In genomic region chr10:74925324-74925723, GRCm38 (mm10) we compare ENCODE assay signal across 9 mouse cellular contexts. TPM values are rescaled to one million over a fixed set of nuclear protein-coding genes. Genes with fewer than 3 reads are reported as not detected.
DNase-seq lines count a peak whose midpoint lies in the region; ATAC-seq and TF ChIP-seq lines count a peak whose summit lies in the region.
"Had no signal": no experiment of that assay in that cellular context is flagged by ENCODE, and none has a peak within 500 bp of the region (broad histone marks: within the 10 kb centered on the region; RNA-seq: fewer than 3 reads in every experiment).

No protein-coding gene starts in this region.

- H3K27ac ChIP-seq in heart, adult 2 months: no peak overlapping the region
- H3K27ac ChIP-seq in limb, embryonic 14.5 days (replicated peaks; ENCODE audit: low read depth, low read length): no peak overlapping the region
- no peak overlapping the region for H3K27ac ChIP-seq in midbrain, embryonic 13.5 days
- no peak overlapping the region for H3K27ac ChIP-seq in testis, adult 2 months (ENCODE audit: control insufficient read depth, insufficient read depth, low read depth, low read length)

- no peak for TF ChIP-seq EP300 in heart, adult 2 months (IDR thresholded peaks at IDR 0.05; ENCODE audit: insufficient read depth, low read depth, low read length)

- TF ChIP-seq CTCF in heart, adult 2 months (IDR thresholded peaks at IDR 0.05): peak; percentile 52
- TF ChIP-seq CTCF in testis, adult 2 months (IDR thresholded peaks at IDR 0.05; ENCODE audit: control insufficient read depth, insufficient read depth, insufficient replicate concordance, low read depth, low read length): peak; percentile 91; the same call in 1 of the 2 replicates

- H3K4me2 ChIP-seq in limb, embryonic 14.5 days (replicated peaks; ENCODE audit: low read depth, low read length, severe bottlenecking): peak overlapping the region; percentile 39
- peak overlapping the region; percentile 52 for H3K4me2 ChIP-seq in midbrain, embryonic 13.5 days (replicated peaks)

- H3K9ac ChIP-seq in heart, adult 2 months (ENCODE audit: low read depth, low read length): no peak overlapping the region
- no peak overlapping the region for H3K9ac ChIP-seq in limb, embryonic 14.5 days (ENCODE audit: low read depth, low read length, severe bottlenecking)
- H3K9ac ChIP-seq in midbrain, embryonic 13.5 days (replicated peaks): peak overlapping the region; percentile 39; the same call in 1 of the 2 replicates

- DNase-seq in heart, adult 2 months: peak in 1 of 2 experiments; percentile 37
- no peak for DNase-seq in heart, postnatal 25 days (ENCODE audit: low spot score)
- DNase-seq in cerebellum, postnatal 25 days: peak; percentile 84 to 90
- DNase-seq in kidney, adult 9 months: peak; percentile 61
- peak; percentile 47 for DNase-seq in limb, embryonic 14.5 days (ENCODE audit: low spot score)

- TF ChIP-seq POLR2A in heart, adult 2 months (IDR thresholded peaks at IDR 0.05; ENCODE audit: insufficient read depth, low read depth, low read length): no peak
- TF ChIP-seq POLR2A in limb, embryonic 14.5 days (IDR thresholded peaks at IDR 0.05; ENCODE audit: borderline replicate concordance, extremely low read depth, insufficient read depth, insufficient read length): no peak
- TF ChIP-seq POLR2A in testis, adult 2 months (IDR thresholded peaks at IDR 0.05; ENCODE audit: control insufficient read depth, low read depth, low read length): no peak

- no peaks in the 10 kb centered on the region for H3K4me1 ChIP-seq in heart, adult 2 months (ENCODE audit: control insufficient read depth, insufficient read depth, low read length)
- H3K4me1 ChIP-seq in limb, embryonic 14.5 days (ENCODE audit: control insufficient read depth, insufficient read depth, low read length): no peaks in the 10 kb centered on the region
- H3K4me1 ChIP-seq in midbrain, embryonic 13.5 days (replicated peaks): peaks cover 7% of the 10 kb centered on the region; the same call in 1 of the 2 replicates
- H3K4me1 ChIP-seq in testis, adult 2 months (ENCODE audit: control insufficient read depth, insufficient read depth, low read length): no peaks in the 10 kb centered on the region; the same call in 1 of the 2 replicates

- 14% methylated on average over 21 of the region's 21 CpGs for WGBS in heart, adult 2 months
- WGBS in limb, embryonic 14.5 days: 15% methylated on average over 21 of the region's 21 CpGs
- 20% methylated on average over 21 of the region's 21 CpGs for whole genome bisulfite sequencing in midbrain, embryonic 13.5 days

- H3K27me3 ChIP-seq in heart, adult 2 months (ENCODE audit: control insufficient read depth, insufficient read depth, low read length): no peaks in the 10 kb centered on the region; the same call in 1 of the 2 replicates
- no peaks in the 10 kb centered on the region for H3K27me3 ChIP-seq in limb, embryonic 14.5 days (ENCODE audit: control insufficient read depth, insufficient read depth, low read length)
- peaks cover 9% of the 10 kb centered on the region for H3K27me3 ChIP-seq in midbrain, embryonic 13.5 days
- H3K27me3 ChIP-seq in testis, adult 2 months (ENCODE audit: control insufficient read depth, insufficient read depth, low read length): no peaks in the 10 kb centered on the region

- no peaks in the 10 kb centered on the region for H3K36me3 ChIP-seq in heart, adult 2 months (ENCODE audit: control insufficient read depth, insufficient read depth, low read length)
- H3K36me3 ChIP-seq in limb, embryonic 14.5 days (ENCODE audit: control insufficient read depth, insufficient read depth, low read length): no peaks in the 10 kb centered on the region
- no peaks in the 10 kb centered on the region for H3K36me3 ChIP-seq in midbrain, embryonic 13.5 days
- no peaks in the 10 kb centered on the region for H3K36me3 ChIP-seq in testis, adult 2 months (ENCODE audit: control insufficient read depth, insufficient read depth, low read length)

- intact Hi-C loops in heart, adult 2 months (cut with DNase I): no loop called here
- intact Hi-C loops in heart, postnatal 25 days (cut with DNase I): loop anchor here (2.0 kb wide), 1 partner anchor 225 kb away; no protein-coding TSS in a partner anchor

- H3K79me2 ChIP-seq in heart, adult 2 months (replicated peaks; ENCODE audit: control insufficient read depth, insufficient read depth, low read length): no peaks in the 10 kb centered on the region

- no peaks in the 10 kb centered on the region for H3K9me3 ChIP-seq in limb, embryonic 14.5 days (ENCODE audit: control insufficient read depth, low read length)
- no peaks in the 10 kb centered on the region for H3K9me3 ChIP-seq in midbrain, embryonic 13.5 days

- ATAC-seq in granulocyte monocyte progenitor cell, adult 5-6 weeks (replicated peaks; ENCODE audit: poor library complexity, severe bottlenecking): peak; percentile 68
- ATAC-seq in limb, embryonic 14.5 days (ENCODE audit: low FRiP score, low read depth): no peak
- no peak; the same call in 1 of the 2 replicates for ATAC-seq in midbrain, embryonic 13.5 days

- H3K4me3 ChIP-seq in heart, adult 2 months: no peak overlapping the region
- no peak overlapping the region for H3K4me3 ChIP-seq in limb, embryonic 14.5 days (replicated peaks; ENCODE audit: low read length)
- H3K4me3 ChIP-seq in midbrain, embryonic 13.5 days (replicated peaks): peak overlapping the region; percentile 20; the same call in 1 of the 2 replicates
- H3K4me3 ChIP-seq in testis, adult 2 months (ENCODE audit: control insufficient read depth, low read depth, low read length): peak overlapping the region; percentile 36; the same call in 1 of the 2 replicates

RNA-seq across cellular contexts. Expression of gene Gnaz, which starts 41.7 kb away (rescaled TPM):
- total RNA-seq in heart, adult 2 months (2021): 1 to 10 TPM; 1.0 to 1.3 TPM
- 0.61 and 0.80 TPM in 2 replicates for polyA plus RNA-seq in heart, adult 2 months (2012; rRNA removed)
- total RNA-seq in heart, postnatal 25 days (2021): under 1 TPM; 0.67 to 0.68 TPM
- total RNA-seq in granulocyte monocyte progenitor cell, adult 5-6 weeks (2014; fragmentation: Nextera tagmentation): 0.19 TPM in 2 replicates
- total RNA-seq in granulocyte monocyte progenitor cell, adult 5-6 weeks (2017): 0.30 TPM in 1 of 2 replicates, not detected in the other
- polyA plus RNA-seq in limb, embryonic 14.5 days (2012; rRNA removed): 2.1 and 3.1 TPM in 2 replicates
- 2.9 and 3.0 TPM in 2 replicates for polyA plus RNA-seq in limb, embryonic 14.5 days (2014; fragmentation: Nextera tagmentation; extraction: Ambion mirVana)
- polyA plus RNA-seq in midbrain, embryonic 13.5 days (2015; fragmentation: Nextera tagmentation; extraction: Ambion mirVana): 39.6 and 42.5 TPM in 2 replicates
- polyA plus RNA-seq in testis, adult 2 months (2012; rRNA removed): 2.4 and 2.9 TPM in 2 replicates
- total RNA-seq: MEL had no signal

Comparison
In these comparisons a context has a peak if more than half of its experiments do, and no peak if none do; other contexts are left out.
1. H3K4me3 ChIP-seq: peak in midbrain, embryonic 13.5 days (single experiment) and testis, adult 2 months (single experiment); none in heart, adult 2 months (single experiment) and limb, embryonic 14.5 days (single experiment).